In genomic region chr16:30512375-30513049, GRCm38 (mm10) we compare ENCODE assay signal across 8 mouse cellular contexts. TPM values are rescaled to one million over a fixed set of nuclear protein-coding genes. Genes with fewer than 3 reads are reported as not detected.
A peak's percentile ranks its signal among the peaks of the same experiment; 100 is the strongest.
DNase-seq lines count a peak whose midpoint lies in the region; ATAC-seq and TF ChIP-seq lines count a peak whose summit lies in the region.

No protein-coding gene starts in this region.

- no peaks in the 10 kb centered on the region; the same call in 1 of the 2 replicates for H3K27me3 ChIP-seq in lung, embryonic 14.5 days (ENCODE audit: insufficient read depth, low read length)

- DNase-seq in lung, embryonic 14.5 days: peak; percentile 45
- no peak for DNase-seq in lung, postnatal 4 days
- DNase-seq in adrenal gland, postnatal 25 days: peak; percentile 67
- DNase-seq in kidney, adult 11 months: peak; percentile 83
- peak; percentile 32 for DNase-seq in lung, postnatal 14 days
- no peak for DNase-seq in thymus, postnatal 14 days
- no peak for DNase-seq in cerebellum, postnatal 36 days
- DNase-seq in c-Kit-positive CD71-positive TER-119-positive erythroid progenitor cells, embryonic 14.5 days (ENCODE audit: low spot score): no peak

- H3K9ac ChIP-seq in lung, embryonic 14.5 days: no peak overlapping the region

- no peak overlapping the region for H3K4me2 ChIP-seq in lung, embryonic 14.5 days

- 48% methylated on average over 8 of the region's 8 CpGs for WGBS in lung, embryonic 14.5 days

- no peak for TF ChIP-seq CTCF in lung, embryonic 14.5 days (IDR thresholded peaks at IDR 0.05; ENCODE audit: low read depth)

- H3K27ac ChIP-seq in lung, embryonic 14.5 days (ENCODE audit: low read depth): no peak overlapping the region

- peaks cover 19% of the 10 kb centered on the region for H3K4me1 ChIP-seq in lung, embryonic 14.5 days (ENCODE audit: insufficient read depth)

- H3K4me3 ChIP-seq in lung, embryonic 14.5 days (ENCODE audit: low read depth, low read length): no peak overlapping the region

- H3K36me3 ChIP-seq in lung, embryonic 14.5 days (ENCODE audit: insufficient read depth): no peaks in the 10 kb centered on the region

- ATAC-seq in lung, embryonic 14.5 days (ENCODE audit: insufficient read depth): no peak

- H3K9me3 ChIP-seq in lung, embryonic 14.5 days (ENCODE audit: low read depth, low read length): no peaks in the 10 kb centered on the region

RNA-seq across cellular contexts. Expression of gene Tmem44, which starts 38.1 kb away (rescaled TPM):
- 25.4 and 27.1 TPM in 2 replicates for polyA plus RNA-seq in lung, embryonic 14.5 days (2014; fragmentation: Nextera tagmentation; extraction: Ambion mirVana)
- total RNA-seq in adrenal gland, postnatal 25 days (2021): 3.2 and 4.5 TPM in 2 replicates

Comparison
In these comparisons a context has a peak if more than half of its experiments do, and no peak if none do; other contexts are left out.
1. DNase-seq: peak in lung, embryonic 14.5 days (single experiment), adrenal gland, postnatal 25 days (single experiment), kidney, adult 11 months (single experiment) and lung, postnatal 14 days (single experiment); none in lung, postnatal 4 days (0 of 2), thymus, postnatal 14 days (single experiment), cerebellum, postnatal 36 days (0 of 2) and c-Kit-positive CD71-positive TER-119-positive erythroid progenitor cells, embryonic 14.5 days (single experiment).